Mouse (Mus musculus): ENCODE data around the gene Nr5a2.

GRCm38 (mm10) chr1:136945876-136946275, 14.4 kb downstream of the Nr5a2 start:
- TF ChIP-seq CTCF (conservative IDR thresholded peaks at IDR 0.05; ENCODE audit: insufficient read depth, insufficient read length, low read depth, low read length) (no peak), POLR2A (IDR thresholded peaks at IDR 0.05; ENCODE audit: low read depth, low read length) (no peak)
